In genomic region chr1:52392933-52393332, GRCm38 (mm10) we compare ENCODE assay signal across 14 mouse cellular contexts.
DNase-seq lines count a peak whose midpoint lies in the region; ATAC-seq and TF ChIP-seq lines count a peak whose summit lies in the region.
"Had no signal": no experiment of that assay in that cellular context is flagged by ENCODE, and none has a peak within 500 bp of the region (broad histone marks: within the 10 kb centered on the region; RNA-seq: fewer than 3 reads in every experiment).

No protein-coding gene starts in this region.

- no peaks in the 10 kb centered on the region for H3K27me3 ChIP-seq in forebrain, postnatal 0 days (ENCODE audit: insufficient read depth, low read length)
- no peaks in the 10 kb centered on the region for H3K27me3 ChIP-seq in forebrain, embryonic 15.5 days
- no peaks in the 10 kb centered on the region for H3K27me3 ChIP-seq in lung, embryonic 14.5 days (ENCODE audit: insufficient read depth, low read length)
- H3K27me3 ChIP-seq: embryonic facial prominence, embryonic 12.5 days; forebrain, embryonic 13.5 days; hindbrain, embryonic 15.5 days had no signal

- DNase-seq in forebrain, postnatal 0 days: no peak
- DNase-seq in lung, embryonic 14.5 days: peak; percentile 41
- no peak for DNase-seq in lung, postnatal 25 days (ENCODE audit: low spot score)
- DNase-seq in ES-E14 (ENCODE audit: low read depth, low spot score): peak; percentile 3
- no peak for DNase-seq in urinary bladder, adult 18-20 months (ENCODE audit: low spot score in 2 of 2)
- no peak for DNase-seq in adrenal gland, adult (ENCODE audit: inconsistent age in 2 of 2, low spot score in 1 of 2)
- DNase-seq: kidney, postnatal 36 days; retina, postnatal 1 day had no signal

- no peaks in the 10 kb centered on the region for H3K36me3 ChIP-seq in forebrain, postnatal 0 days (ENCODE audit: insufficient read depth)
- H3K36me3 ChIP-seq in forebrain, embryonic 15.5 days: no peaks in the 10 kb centered on the region
- no peaks in the 10 kb centered on the region for H3K36me3 ChIP-seq in lung, embryonic 14.5 days (ENCODE audit: insufficient read depth)
- H3K36me3 ChIP-seq in ES-E14 (ENCODE audit: control insufficient read depth, insufficient read depth, low read length, poor library complexity, severe bottlenecking): no peaks in the 10 kb centered on the region
- H3K36me3 ChIP-seq: embryonic facial prominence, embryonic 12.5 days; hindbrain, embryonic 15.5 days had no signal

- H3K4me1 ChIP-seq in forebrain, postnatal 0 days (ENCODE audit: insufficient read depth): 0 out of 2 replicates have a peak, but pooled peaks cover 3% of the 10 kb centered on the region
- H3K4me1 ChIP-seq in forebrain, embryonic 15.5 days: no peaks in the 10 kb centered on the region
- no peaks in the 10 kb centered on the region for H3K4me1 ChIP-seq in lung, embryonic 14.5 days (ENCODE audit: insufficient read depth)
- H3K4me1 ChIP-seq in ES-E14 (ENCODE audit: control insufficient read depth in 2 of 2, insufficient read depth in 2 of 2, low read length in 2 of 2, poor library complexity in 1 of 2): no peaks in the 10 kb centered on the region
- H3K4me1 ChIP-seq: embryonic facial prominence, embryonic 12.5 days; forebrain, embryonic 13.5 days; hindbrain, embryonic 15.5 days had no signal

- peak; percentile 16; the same call in 1 of the 2 replicates for TF ChIP-seq CTCF in forebrain, postnatal 0 days (IDR thresholded peaks at IDR 0.05; ENCODE audit: low read depth)
- 0 out of 2 replicates have a peak, but pooled peaks have one; percentile 15 for TF ChIP-seq CTCF in lung, embryonic 14.5 days (IDR thresholded peaks at IDR 0.05; ENCODE audit: low read depth)

- no peak for ATAC-seq in forebrain, postnatal 0 days
- ATAC-seq in forebrain, embryonic 15.5 days (replicated peaks): no peak
- no peak for ATAC-seq in lung, embryonic 14.5 days (ENCODE audit: insufficient read depth)
- 0 out of 2 replicates have a peak, but pooled peaks have one; percentile 52 for ATAC-seq in megakaryocyte progenitor cell, adult 5-6 weeks (replicated peaks; ENCODE audit: poor library complexity)
- ATAC-seq: forebrain, embryonic 13.5 days had no signal

- 41% methylated on average over 2 of the region's 2 CpGs for WGBS in forebrain, postnatal 0 days
- WGBS in forebrain, embryonic 15.5 days: 46% methylated on average over 2 of the region's 2 CpGs
- WGBS in lung, embryonic 14.5 days: 41% methylated on average over 2 of the region's 2 CpGs

- H3K9ac ChIP-seq in forebrain, postnatal 0 days: no peak overlapping the region
- H3K9ac ChIP-seq in forebrain, embryonic 15.5 days (replicated peaks): no peak overlapping the region
- no peak overlapping the region for H3K9ac ChIP-seq in lung, embryonic 14.5 days
- H3K9ac ChIP-seq in ES-E14 (ENCODE audit: insufficient read depth, low read depth, low read length, poor library complexity, severe bottlenecking): no peak overlapping the region
- H3K9ac ChIP-seq: embryonic facial prominence, embryonic 12.5 days; forebrain, embryonic 13.5 days; hindbrain, embryonic 15.5 days had no signal

- H3K4me3 ChIP-seq in forebrain, postnatal 0 days (ENCODE audit: low read depth, low read length): no peak overlapping the region
- no peak overlapping the region for H3K4me3 ChIP-seq in forebrain, embryonic 15.5 days
- H3K4me3 ChIP-seq in lung, embryonic 14.5 days (ENCODE audit: low read depth, low read length): no peak overlapping the region
- no peak overlapping the region for H3K4me3 ChIP-seq in ES-E14 (ENCODE audit: insufficient read depth in 1 of 2, low read depth in 1 of 2, low read length in 2 of 2, poor library complexity in 1 of 2, severe bottlenecking in 1 of 2)
- H3K4me3 ChIP-seq: embryonic facial prominence, embryonic 12.5 days; forebrain, embryonic 13.5 days; hindbrain, embryonic 15.5 days; megakaryocyte, embryonic 14.5 days had no signal

- in situ Hi-C loops in ES-E14 (cut with MboI; ENCODE audit: low sequenced_read_pairs in 2 of 2, unreplicated experiment in 2 of 2): no loop called here

- no peaks in the 10 kb centered on the region for H3K9me3 ChIP-seq in forebrain, postnatal 0 days (ENCODE audit: low read length)
- H3K9me3 ChIP-seq in forebrain, embryonic 15.5 days: no peaks in the 10 kb centered on the region
- H3K9me3 ChIP-seq in lung, embryonic 14.5 days (ENCODE audit: low read depth, low read length): no peaks in the 10 kb centered on the region
- H3K9me3 ChIP-seq in ES-E14 (ENCODE audit: control insufficient read depth, insufficient read depth, low read depth, low read length): no peaks in the 10 kb centered on the region
- H3K9me3 ChIP-seq: embryonic facial prominence, embryonic 12.5 days; forebrain, embryonic 13.5 days; hindbrain, embryonic 15.5 days; megakaryocyte, embryonic 14.5 days had no signal

- H3K4me2 ChIP-seq in forebrain, postnatal 0 days (ENCODE audit: low read depth): no peak overlapping the region
- no peak overlapping the region for H3K4me2 ChIP-seq in forebrain, embryonic 15.5 days (replicated peaks)
- H3K4me2 ChIP-seq in lung, embryonic 14.5 days: no peak overlapping the region
- H3K4me2 ChIP-seq: embryonic facial prominence, embryonic 12.5 days; forebrain, embryonic 13.5 days; hindbrain, embryonic 15.5 days had no signal

- H3K27ac ChIP-seq in forebrain, postnatal 0 days (ENCODE audit: low read depth, low read length): no peak overlapping the region
- H3K27ac ChIP-seq in forebrain, embryonic 15.5 days (replicated peaks): no peak overlapping the region
- H3K27ac ChIP-seq in lung, embryonic 14.5 days (ENCODE audit: low read depth): no peak overlapping the region
- H3K27ac ChIP-seq in ES-E14 (ENCODE audit: insufficient read depth, low read depth, low read length, poor library complexity, severe bottlenecking): no peak overlapping the region
- H3K27ac ChIP-seq: embryonic facial prominence, embryonic 12.5 days; forebrain, embryonic 13.5 days; hindbrain, embryonic 15.5 days had no signal

TF ChIP-seq in ES-E14, 5 proteins besides CTCF, POLR2A, EP300 and RAD21:
- no peak for TF ChIP-seq ZNF384 (IDR thresholded peaks at IDR 0.05; ENCODE audit: low read depth, low read length)
- TF ChIP-seq CHD2 (IDR thresholded peaks at IDR 0.05; ENCODE audit: low read depth, low read length): no peak
- TF ChIP-seq ZC3H11A (IDR thresholded peaks at IDR 0.05; ENCODE audit: borderline replicate concordance, low read depth, low read length): no peak
- no peak for TF ChIP-seq MAFK (IDR thresholded peaks at IDR 0.05; ENCODE audit: insufficient read depth, low read depth, low read length)
- no peak for TF ChIP-seq HCFC1 (IDR thresholded peaks at IDR 0.05; ENCODE audit: borderline replicate concordance, insufficient read depth, low read length)
TF ChIP-seq in ES-E14: peak in this region for 0.

Comparison
In these comparisons a context has a peak if more than half of its experiments do, and no peak if none do; other contexts are left out.
1. DNase-seq: peak in lung, embryonic 14.5 days (single experiment) and ES-E14 (single experiment); none in forebrain, postnatal 0 days (single experiment), lung, postnatal 25 days (single experiment), urinary bladder, adult 18-20 months (0 of 2) and adrenal gland, adult (0 of 2).